Mouse (Mus musculus): ENCODE data around the gene Prss1. TPM values are rescaled to one million over a fixed set of nuclear protein-coding genes. Genes with fewer than 3 reads are reported as not detected.
"Not testable (repeated sequence)": the region's sequence is repeated elsewhere in the genome, so short reads cannot be mapped to it uniquely, and the experiment has no call there.

Gene Prss1
- polyA plus RNA-seq (2015; fragmentation: Nextera tagmentation; extraction: Ambion mirVana): not detected in 2 replicates

DNA sequence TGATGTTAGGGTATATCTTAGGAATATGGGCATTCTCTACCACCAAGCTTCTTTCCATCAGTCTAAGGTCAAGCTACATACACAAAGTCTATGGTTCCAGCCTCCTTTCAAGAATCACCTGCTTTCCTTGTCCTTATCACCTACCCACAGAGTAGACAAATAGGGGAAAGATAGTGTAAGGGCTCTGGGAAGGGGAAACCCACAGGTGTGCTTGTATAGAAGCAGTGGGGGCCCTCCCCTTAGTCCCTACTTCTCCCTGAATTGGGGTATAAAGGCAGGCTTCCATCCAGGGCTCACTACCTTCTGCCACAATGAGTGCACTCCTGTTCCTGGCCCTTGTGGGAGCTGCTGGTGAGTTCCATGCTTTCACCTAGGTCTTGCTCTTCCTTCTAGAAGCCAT lies at the start of gene Prss1:
Gene Prss1 (plus strand): TSS at position 301 of the 400 bp plus-strand sequence.
- H3K27me3 ChIP-seq; H3K4me2 ChIP-seq (replicated peaks); H3K4me3 ChIP-seq; ATAC-seq (replicated peaks); H3K9ac ChIP-seq (replicated peaks); H3K36me3 ChIP-seq; H3K4me1 ChIP-seq; H3K9me3 ChIP-seq; H3K27ac ChIP-seq (replicated peaks): not testable (repeated sequence)

DNA sequence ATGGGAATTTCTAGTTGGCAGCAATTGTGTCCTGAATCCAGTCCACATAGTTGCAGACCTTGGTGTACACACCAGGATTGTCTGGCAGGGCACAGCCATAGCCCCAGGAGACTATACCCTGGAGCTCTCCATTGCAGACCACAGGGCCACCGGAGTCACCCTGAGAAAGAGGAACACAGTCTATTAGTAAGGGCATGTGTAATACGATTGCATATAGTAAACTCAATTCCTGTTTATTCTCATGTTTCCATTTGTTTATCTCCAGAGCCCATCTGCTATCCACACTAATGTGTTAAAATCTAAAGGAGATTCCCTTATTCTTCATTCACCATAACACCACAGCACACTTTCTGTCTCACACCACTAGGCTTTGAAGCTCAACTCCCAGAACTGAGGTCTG lies 16.5 kb upstream of the Prss1 start:
- not testable (repeated sequence) for H3K9me3 ChIP-seq; H3K4me2 ChIP-seq (replicated peaks); H3K4me1 ChIP-seq; H3K27ac ChIP-seq (replicated peaks); H3K36me3 ChIP-seq; H3K4me3 ChIP-seq; H3K27me3 ChIP-seq; H3K9ac ChIP-seq (replicated peaks); ATAC-seq (replicated peaks)
- 94% methylated on average over 2 of the region's 2 CpGs for WGBS

DNA sequence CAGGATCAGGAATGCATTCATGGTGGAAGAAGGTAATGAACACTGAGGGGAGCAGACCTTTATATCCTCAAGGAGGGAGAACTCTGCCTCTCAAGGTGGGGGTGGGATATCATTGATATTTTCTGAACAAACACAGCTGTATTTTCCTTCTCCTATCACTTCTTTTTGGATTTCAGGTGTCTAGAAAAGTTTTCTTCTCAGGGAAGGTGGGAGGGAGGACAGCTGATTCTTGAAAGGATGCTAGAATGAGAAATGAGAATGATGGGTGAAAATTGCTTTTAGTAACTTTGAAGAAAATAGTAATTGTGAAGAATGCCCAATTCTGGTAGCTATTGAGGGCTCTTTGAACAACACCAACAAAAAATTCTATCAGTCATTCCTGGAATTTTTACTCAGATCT lies 12.7 kb upstream of the Prss1 start, which contains the start of gene Gm10334:
Gene Gm10334 (minus strand): TSS at position 101 of the 400 bp plus-strand sequence.
- H3K4me3 ChIP-seq; H3K27me3 ChIP-seq; H3K27ac ChIP-seq (replicated peaks); H3K4me2 ChIP-seq (replicated peaks); H3K9me3 ChIP-seq; ATAC-seq (replicated peaks); H3K36me3 ChIP-seq; H3K4me1 ChIP-seq; H3K9ac ChIP-seq (replicated peaks): not testable (repeated sequence)

- no peak for ATAC-seq (replicated peaks)
- Histone ChIP-seq H3K4me3 (no peak overlapping the region), H3K36me3 (no peaks in the 10 kb centered on the region), H3K9ac (replicated peaks) (no peak overlapping the region), H3K4me1 (no peaks in the 10 kb centered on the region), H3K27me3 (no peaks in the 10 kb centered on the region), H3K27ac (replicated peaks) (no peak overlapping the region), H3K4me2 (replicated peaks) (no peak overlapping the region), H3K9me3 (no peaks in the 10 kb centered on the region)
- WGBS: 88% methylated on average over 3 of the region's 3 CpGs
Measured at GRCm38 (mm10) chr6:41499374-41499773, 40.6 kb downstream of the Prss1 start.

DNA sequence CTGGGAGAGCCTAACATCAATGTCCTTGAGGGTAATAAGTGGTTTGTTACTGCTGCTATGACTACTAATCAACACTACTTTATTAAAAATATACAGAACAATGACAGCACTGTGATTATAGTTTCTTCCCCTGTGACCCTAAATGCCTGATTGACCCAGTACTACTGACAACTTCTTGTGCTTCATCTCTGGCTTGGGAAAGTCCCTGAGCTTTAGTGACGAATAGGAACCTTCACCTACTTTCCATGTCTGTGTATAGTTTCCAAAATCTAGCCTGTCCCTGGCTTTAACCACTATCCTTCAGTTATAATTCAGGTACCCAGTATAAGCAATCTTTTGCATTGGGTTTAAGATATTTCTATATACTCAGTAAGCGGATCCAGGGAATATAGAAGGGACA lies 46.2 kb downstream of the Prss1 start:
- H3K9ac ChIP-seq (replicated peaks): no peak overlapping the region
- H3K36me3 ChIP-seq: no peaks in the 10 kb centered on the region
- WGBS: 87% methylated on average over 2 of the region's 2 CpGs
- no peaks in the 10 kb centered on the region for H3K4me1 ChIP-seq
- no peak for ATAC-seq (replicated peaks)
- H3K27me3 ChIP-seq: no peaks in the 10 kb centered on the region
- H3K27ac ChIP-seq (replicated peaks): no peak overlapping the region
- H3K4me2 ChIP-seq (replicated peaks): no peak overlapping the region
- H3K9me3 ChIP-seq: no peaks in the 10 kb centered on the region
- H3K4me3 ChIP-seq: no peak overlapping the region

DNA sequence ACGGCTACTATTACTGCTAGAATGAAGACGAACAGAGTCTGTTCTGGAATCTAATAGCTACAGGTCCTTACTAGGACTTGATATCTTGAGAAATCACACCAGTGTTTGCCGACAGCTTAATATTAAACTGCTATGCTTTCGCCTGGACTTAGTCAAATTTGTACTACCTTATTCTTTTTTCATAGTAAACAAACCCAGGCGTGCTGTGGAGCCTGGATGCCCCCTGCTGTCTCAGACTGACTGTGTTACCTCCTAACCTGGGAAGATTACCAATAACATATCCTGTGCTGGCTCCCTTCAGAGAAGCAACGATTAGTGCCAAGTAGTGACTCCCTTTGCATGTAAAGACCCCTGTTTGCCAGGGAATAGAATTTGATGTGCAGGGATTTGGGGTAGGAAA lies 46.6 kb downstream of the Prss1 start:
- no peak overlapping the region for H3K9ac ChIP-seq (replicated peaks)
- no peak overlapping the region for H3K27ac ChIP-seq (replicated peaks)
- H3K4me3 ChIP-seq: no peak overlapping the region
- WGBS: 79% methylated on average over 6 of the region's 6 CpGs
- ATAC-seq (replicated peaks): no peak
- no peaks in the 10 kb centered on the region for H3K27me3 ChIP-seq
- no peaks in the 10 kb centered on the region for H3K9me3 ChIP-seq
- no peaks in the 10 kb centered on the region for H3K4me1 ChIP-seq
- no peaks in the 10 kb centered on the region for H3K36me3 ChIP-seq
- H3K4me2 ChIP-seq (replicated peaks): no peak overlapping the region

Other genes starting within 250 kb of the Prss1 start
- not detected in 2 replicates for gene Try4, start 156.7 kb upstream of the Prss1 start, polyA plus RNA-seq (2015; fragmentation: Nextera tagmentation; extraction: Ambion mirVana)
- gene Try5, start 142.1 kb upstream of the Prss1 start, polyA plus RNA-seq (2015; fragmentation: Nextera tagmentation; extraction: Ambion mirVana): 0.29 and 0.32 TPM in 2 replicates
- gene Try10, start 104.8 kb upstream of the Prss1 start, polyA plus RNA-seq (2015; fragmentation: Nextera tagmentation; extraction: Ambion mirVana): not detected in 2 replicates
- gene Prss3, start 81.3 kb upstream of the Prss1 start, polyA plus RNA-seq (2015; fragmentation: Nextera tagmentation; extraction: Ambion mirVana): not detected in 2 replicates
- gene Gm5771, start 66.6 kb upstream of the Prss1 start, polyA plus RNA-seq (2015; fragmentation: Nextera tagmentation; extraction: Ambion mirVana): not detected in 2 replicates
- not detected in 2 replicates for gene Gm10334, start 12.8 kb upstream of the Prss1 start, polyA plus RNA-seq (2015; fragmentation: Nextera tagmentation; extraction: Ambion mirVana)
- not detected in 2 replicates for gene Prss2, start 62.9 kb downstream of the Prss1 start, polyA plus RNA-seq (2015; fragmentation: Nextera tagmentation; extraction: Ambion mirVana)
- 33.2 and 34.6 TPM in 2 replicates for gene Ephb6, start 146.6 kb downstream of the Prss1 start, polyA plus RNA-seq (2015; fragmentation: Nextera tagmentation; extraction: Ambion mirVana)
- gene Trpv6, start 177.5 kb downstream of the Prss1 start, polyA plus RNA-seq (2015; fragmentation: Nextera tagmentation; extraction: Ambion mirVana): 0.46 and 0.52 TPM in 2 replicates
- gene Trpv5, start 221.8 kb downstream of the Prss1 start, polyA plus RNA-seq (2015; fragmentation: Nextera tagmentation; extraction: Ambion mirVana): not detected in 2 replicates
- not detected in 2 replicates for gene Llcfc1, start 225.5 kb downstream of the Prss1 start, polyA plus RNA-seq (2015; fragmentation: Nextera tagmentation; extraction: Ambion mirVana)
- gene Kel, start 245.4 kb downstream of the Prss1 start, polyA plus RNA-seq (2015; fragmentation: Nextera tagmentation; extraction: Ambion mirVana): 0.19 and 0.50 TPM in 2 replicates

Measured in forebrain, embryonic 15.5 days (tissue).